Mouse (Mus musculus) urinary bladder, postnatal 25 days (tissue): ENCODE data around the gene Gm4181.
"Not testable (repeated sequence)": the region's sequence is repeated elsewhere in the genome, so short reads cannot be mapped to it uniquely, and the experiment has no call there.

Experiments
- DNase-seq: peaks from one replicate; pipeline ENCODE4 v3.0.0; 2022; ENCODE audit warnings: low spot score

Gene Gm4181

GRCm38 (mm10) chr14:51635566-51635965, at the start of gene Gm4181:
Gene Gm4181, minus strand, starts transcription at chr14:51635666.
- not testable (repeated sequence) for DNase-seq

GRCm38 (mm10) chr14:51677269-51677668, 41.8 kb upstream of the Gm4181 start:
- no peak for DNase-seq

- peak; percentile 16 for DNase-seq
Observed at GRCm38 (mm10) chr14:51632426-51632825, 3.0 kb downstream of the Gm4181 start.

- DNase-seq: no peak
Observed at GRCm38 (mm10) chr14:51611210-51611609, 24.3 kb downstream of the Gm4181 start, which contains the start of gene Gm17078. Gene Gm17078, minus strand, starts transcription at chr14:51611310.

GRCm38 (mm10) chr14:51592039-51592438, 43.4 kb downstream of the Gm4181 start, which contains the start of gene Gm17174:
Gene Gm17174, minus strand, starts transcription at chr14:51592139.
- DNase-seq: not testable (repeated sequence)
